Mouse (Mus musculus) bone marrow macrophage, adult 2 months (primary cell): ENCODE data around the gene Mup22. TPM values are rescaled to one million over a fixed set of nuclear protein-coding genes. Genes with fewer than 3 reads are reported as not detected.
"Not testable (repeated sequence)": the region's sequence is repeated elsewhere in the genome, so short reads cannot be mapped to it uniquely, and the experiment has no call there.

Source experiments
- H3K27ac ChIP-seq: 2 replicates; pipeline ENCODE4 v1.5.1; 2012; ENCODE audit warnings: low read depth, low read length; ENCODE audit not compliant: insufficient read depth
- H3K4me1 ChIP-seq: 2 replicates; pipeline ENCODE4 v1.6.1; 2012; ENCODE audit warnings: low read length; ENCODE audit not compliant: control insufficient read depth, insufficient read depth
- H3K4me3 ChIP-seq: 2 replicates; pipeline ENCODE4 v1.5.1; 2012; ENCODE audit warnings: mild to moderate bottlenecking, low read length, moderate library complexity; ENCODE audit not compliant: insufficient read depth
- polyA plus RNA-seq: library from polyadenylated mRNA; stranded (reverse); fragments of >200 nt; gene quantifications from 2 replicates; pipeline ENCODE4 v1.2.4, GENCODE M21; 2012; ENCODE audit not compliant: missing spikeins, insufficient read depth, insufficient read length

The Mup22 gene
- polyA plus RNA-seq = not detected in 2 replicates

GRCm38 (mm10) chr4:60821363-60821762 is at the start of gene Mup22:
Gene Mup22 (minus strand): TSS chr4:60821463.
- not testable (repeated sequence) for H3K4me3 ChIP-seq, H3K27ac ChIP-seq, H3K4me1 ChIP-seq

- H3K4me1 ChIP-seq, H3K27ac ChIP-seq, H3K4me3 ChIP-seq: not testable (repeated sequence)
These were observed 19.6 kb upstream of the Mup22 start for GRCm38 (mm10) chr4:60840889-60841288.

Other genes with a start within 250 kb of the Mup22 start
- not detected in 2 replicates for gene Mup10, start 239.3 kb downstream of the Mup22 start, polyA plus RNA-seq
- not detected in 2 replicates for gene Mup11, start 159.1 kb downstream of the Mup22 start, polyA plus RNA-seq
- not detected in 2 replicates for gene Mup12, start 80.1 kb downstream of the Mup22 start, polyA plus RNA-seq